10 mouse cellular contexts compared by ENCODE assay signal in the genomic region with DNA sequence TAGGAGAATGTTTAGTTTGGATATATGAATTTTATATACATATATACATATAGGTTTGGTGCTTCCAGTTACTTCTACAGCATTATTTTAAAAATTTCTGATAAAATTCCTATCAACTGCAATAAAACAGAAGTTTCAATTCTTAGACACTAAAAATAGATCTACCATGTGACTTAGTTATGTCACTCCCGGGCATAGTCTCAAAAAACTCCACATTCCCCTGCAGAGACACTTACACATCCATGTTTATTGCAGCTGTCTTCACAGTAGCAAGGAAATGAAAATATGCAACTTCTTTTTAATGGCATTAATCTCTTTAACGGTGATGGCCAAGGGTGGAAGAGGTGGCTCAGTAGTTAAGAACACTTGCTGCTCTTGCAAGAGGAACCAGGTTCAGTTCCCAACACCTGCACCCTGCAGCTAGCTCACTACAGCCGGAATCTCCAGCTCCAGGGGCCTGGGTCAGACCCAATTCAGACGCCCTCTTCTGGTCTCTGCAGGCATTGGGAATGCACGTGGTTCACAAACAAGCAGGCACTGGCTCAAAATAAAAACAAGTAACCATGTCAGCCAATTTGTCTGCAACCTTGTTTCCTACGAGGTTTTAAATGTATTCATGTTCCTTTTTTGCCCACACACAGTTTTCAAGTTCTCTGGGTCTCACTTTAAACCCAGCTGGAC.
DNase-seq lines count a peak whose midpoint lies in the region; ATAC-seq lines count a peak whose summit lies in the region.
"Had no signal": no experiment of that assay in that cellular context is flagged by ENCODE, and none has a peak within 500 bp of the region (broad histone marks: within the 10 kb centered on the region; RNA-seq: fewer than 3 reads in every experiment).

No protein-coding gene starts in this region.

- no peak overlapping the region for H3K4me2 ChIP-seq in kidney, embryonic 16.5 days (replicated peaks; ENCODE audit: low read depth, low read length)
- H3K4me2 ChIP-seq: embryonic facial prominence, embryonic 15.5 days had no signal

- H3K27ac ChIP-seq in kidney, embryonic 16.5 days (ENCODE audit: low read length), result no peak overlapping the region
- H3K27ac ChIP-seq: embryonic facial prominence, embryonic 15.5 days had no signal

- peak; percentile 6 to 51 for DNase-seq in adrenal gland, adult (ENCODE audit: inconsistent age in 2 of 2, low spot score in 1 of 2)
- no peak for DNase-seq in adrenal gland, adult 2 months
- peak; percentile 14 for DNase-seq in kidney, adult 9 months
- peak; percentile 31 for DNase-seq in embryo, embryonic 10 days (ENCODE audit: low spot score)
- DNase-seq in lung, postnatal 14 days, result peak; percentile 27
- DNase-seq in left cerebral cortex, adult 18-20 months (ENCODE audit: low spot score in 2 of 2), result no peak
- no peak for DNase-seq in cerebellum, postnatal 36 days
- DNase-seq: thymus, postnatal 36 days had no signal

- WGBS in kidney, embryonic 16.5 days, result 23% methylated on average over 6 of the region's 6 CpGs

- no peaks in the 10 kb centered on the region for H3K36me3 ChIP-seq in kidney, embryonic 16.5 days (ENCODE audit: insufficient read depth, low read length)
- H3K36me3 ChIP-seq: embryonic facial prominence, embryonic 15.5 days had no signal

- ATAC-seq in kidney, embryonic 16.5 days (ENCODE audit: low FRiP score, low TSS enrichment), result no peak

- H3K27me3 ChIP-seq in kidney, embryonic 16.5 days (ENCODE audit: insufficient read depth, low read length), result no peaks in the 10 kb centered on the region
- H3K27me3 ChIP-seq: embryonic facial prominence, embryonic 15.5 days had no signal

- no peak overlapping the region for H3K9ac ChIP-seq in kidney, embryonic 16.5 days (replicated peaks; ENCODE audit: low read length)
- H3K9ac ChIP-seq: embryonic facial prominence, embryonic 15.5 days had no signal

- H3K4me1 ChIP-seq in kidney, embryonic 16.5 days (ENCODE audit: insufficient read depth, low read length), result 0 out of 2 replicates have a peak, but pooled peaks cover 7% of the 10 kb centered on the region
- H3K4me1 ChIP-seq: embryonic facial prominence, embryonic 15.5 days had no signal

- H3K9me3 ChIP-seq in kidney, embryonic 16.5 days (ENCODE audit: low read length), result no peaks in the 10 kb centered on the region
- H3K9me3 ChIP-seq: embryonic facial prominence, embryonic 15.5 days had no signal

- no peak overlapping the region for H3K4me3 ChIP-seq in kidney, embryonic 16.5 days (ENCODE audit: low read length)
- H3K4me3 ChIP-seq: embryonic facial prominence, embryonic 15.5 days had no signal

Comparison
In these comparisons a context has a peak if more than half of its experiments do, and no peak if none do; other contexts are left out.
1. DNase-seq: peak in adrenal gland, adult (2 of 2), kidney, adult 9 months (single experiment), embryo, embryonic 10 days (single experiment) and lung, postnatal 14 days (single experiment); none in adrenal gland, adult 2 months (single experiment), left cerebral cortex, adult 18-20 months (0 of 2) and cerebellum, postnatal 36 days (0 of 2).